Mouse (Mus musculus): ENCODE results near the gene Zfp553.

The Zfp553 gene

GRCm38 (mm10) chr7:127209851-127210250 lies 23.0 kb upstream of the Zfp553 start:
- in situ Hi-C loops (cut with MboI; ENCODE audit: unreplicated experiment in 2 of 2) = loop anchor here in 1 of 2 experiments (10.0 kb wide), 1 partner anchor 385 kb away; no protein-coding TSS in a partner anchor

- in situ Hi-C loops (cut with MboI; ENCODE audit: unreplicated experiment in 2 of 2) = loop anchor here in 1 of 2 experiments (10.0 kb wide), 1 partner anchor 385 kb away; no protein-coding TSS in a partner anchor
Observed at GRCm38 (mm10) chr7:127210266-127210665, 22.6 kb upstream of the Zfp553 start.

GRCm38 (mm10) chr7:127211014-127211745 lies 21.7 kb upstream of the Zfp553 start:
- in situ Hi-C loops (cut with MboI; ENCODE audit: unreplicated experiment in 2 of 2) = loop anchor here in 1 of 2 experiments (10.0 kb wide), 1 partner anchor 386 kb away; no protein-coding TSS in a partner anchor

- in situ Hi-C loops (cut with MboI; ENCODE audit: unreplicated experiment in 2 of 2) = loop anchor here in 1 of 2 experiments (10.0 kb wide), 1 partner anchor 388 kb away; no protein-coding TSS in a partner anchor
Observed at GRCm38 (mm10) chr7:127212432-127213250, 20.2 kb upstream of the Zfp553 start.

GRCm38 (mm10) chr7:127213485-127213884 lies 19.4 kb upstream of the Zfp553 start:
- in situ Hi-C loops (cut with MboI; ENCODE audit: unreplicated experiment in 2 of 2) = loop anchor here in 1 of 2 experiments (10.0 kb wide), 1 partner anchor 389 kb away; no protein-coding TSS in a partner anchor

GRCm38 (mm10) chr7:127213930-127214329 lies 18.9 kb upstream of the Zfp553 start:
- in situ Hi-C loops (cut with MboI; ENCODE audit: unreplicated experiment in 2 of 2) = loop anchor here in 1 of 2 experiments (10.0 kb wide), 1 partner anchor 389 kb away; no protein-coding TSS in a partner anchor

- in situ Hi-C loops (cut with MboI; ENCODE audit: unreplicated experiment in 2 of 2) = loop anchor here in 1 of 2 experiments (10.0 kb wide), 1 partner anchor 390 kb away; no protein-coding TSS in a partner anchor
Observed at GRCm38 (mm10) chr7:127214521-127214920, 18.3 kb upstream of the Zfp553 start.

- in situ Hi-C loops (cut with MboI; ENCODE audit: unreplicated experiment in 2 of 2) = loop anchor here in 1 of 2 experiments (10.0 kb wide), 1 partner anchor 390 kb away; no protein-coding TSS in a partner anchor
Observed at GRCm38 (mm10) chr7:127214981-127215871, 17.6 kb upstream of the Zfp553 start.

GRCm38 (mm10) chr7:127216307-127216706 lies 16.6 kb upstream of the Zfp553 start:
- in situ Hi-C loops (cut with MboI; ENCODE audit: unreplicated experiment in 2 of 2) = loop anchor here in 1 of 2 experiments (10.0 kb wide), 1 partner anchor 392 kb away; no protein-coding TSS in a partner anchor

- in situ Hi-C loops (cut with MboI; ENCODE audit: unreplicated experiment in 2 of 2) = loop anchor here in 1 of 2 experiments (10.0 kb wide), 1 partner anchor 393 kb away; no protein-coding TSS in a partner anchor
Observed at GRCm38 (mm10) chr7:127217475-127217874, 15.4 kb upstream of the Zfp553 start.

- in situ Hi-C loops (cut with MboI; ENCODE audit: unreplicated experiment in 2 of 2) = loop anchor here in 1 of 2 experiments (10.0 kb wide), 1 partner anchor 393 kb away; no protein-coding TSS in a partner anchor
Observed at GRCm38 (mm10) chr7:127217901-127218642, 14.8 kb upstream of the Zfp553 start.

- in situ Hi-C loops (cut with MboI; ENCODE audit: unreplicated experiment in 2 of 2) = loop anchor here in 1 of 2 experiments (10.0 kb wide), 1 partner anchor 394 kb away; no protein-coding TSS in a partner anchor
Observed at GRCm38 (mm10) chr7:127218670-127219069, 14.2 kb upstream of the Zfp553 start.

GRCm38 (mm10) chr7:127220440-127220839 lies 12.4 kb upstream of the Zfp553 start:
- in situ Hi-C loops (cut with MboI; ENCODE audit: unreplicated experiment in 2 of 2) = loop anchor here (10.0 kb wide), 2 partner anchors 106 to 196 kb away; partner anchors contain the start of genes Gm42742 (in 1 of the 2), Maz (in 1 of the 2) and Prrt2 (in 1 of the 2)

GRCm38 (mm10) chr7:127223106-127223505 lies 9.8 kb upstream of the Zfp553 start:
- in situ Hi-C loops (cut with MboI; ENCODE audit: unreplicated experiment in 2 of 2) = loop anchor here (10.0 kb wide), 2 partner anchors 108 to 198 kb away; partner anchors contain the start of genes Gm42742 (in 1 of the 2), Maz (in 1 of the 2) and Prrt2 (in 1 of the 2)

GRCm38 (mm10) chr7:127223515-127224478 lies 9.1 kb upstream of the Zfp553 start:
- in situ Hi-C loops (cut with MboI; ENCODE audit: unreplicated experiment in 2 of 2) = loop anchor here (10.0 kb wide), 2 partner anchors 109 to 199 kb away; partner anchors contain the start of genes Gm42742 (in 1 of the 2), Maz (in 1 of the 2) and Prrt2 (in 1 of the 2)

GRCm38 (mm10) chr7:127224616-127225015 lies 8.2 kb upstream of the Zfp553 start:
- in situ Hi-C loops (cut with MboI; ENCODE audit: unreplicated experiment in 2 of 2) = loop anchor here (10.0 kb wide), 2 partner anchors 110 to 200 kb away; partner anchors contain the start of genes Gm42742 (in 1 of the 2), Maz (in 1 of the 2) and Prrt2 (in 1 of the 2)

Measured in v-Abl transformed pro-B cells (cell line).